Mouse (Mus musculus) left cerebral cortex, postnatal 10 days (tissue): Measurements from ENCODE around the gene Efhd1. TPM values are rescaled to one million over a fixed set of nuclear protein-coding genes. Genes with fewer than 3 reads are reported as not detected.

Source experiments
- DNase-seq, 2 experiments: peaks; one replicate each; pipeline ENCODE4 v3.0.0; 2021 to 2022; ENCODE audit warnings: low spot score in 2 of 2, mixed read lengths in 1 of 2; ENCODE audit errors: extremely low spot score in 1 of 2
- intact Hi-C: fragments of 180-260 bp; cut with DNase I; formaldehyde crosslinking; loops from one replicate; pipeline ENCODE4 v1.15.1; 2025
- total RNA-seq, 2 experiments: library from RNA; stranded (reverse); gene quantifications; 2 replicates each; pipeline ENCODE4 v1.2.3; 2021

Gene Efhd1
- total RNA-seq, 2 experiments from 2014 or later, result 6.0 to 7.0 TPM

GRCm38 (mm10) chr1:87265200-87265599, 1.0 kb downstream of the Efhd1 start:
- intact Hi-C loops, result no loop called here
- no peak for DNase-seq

DNA sequence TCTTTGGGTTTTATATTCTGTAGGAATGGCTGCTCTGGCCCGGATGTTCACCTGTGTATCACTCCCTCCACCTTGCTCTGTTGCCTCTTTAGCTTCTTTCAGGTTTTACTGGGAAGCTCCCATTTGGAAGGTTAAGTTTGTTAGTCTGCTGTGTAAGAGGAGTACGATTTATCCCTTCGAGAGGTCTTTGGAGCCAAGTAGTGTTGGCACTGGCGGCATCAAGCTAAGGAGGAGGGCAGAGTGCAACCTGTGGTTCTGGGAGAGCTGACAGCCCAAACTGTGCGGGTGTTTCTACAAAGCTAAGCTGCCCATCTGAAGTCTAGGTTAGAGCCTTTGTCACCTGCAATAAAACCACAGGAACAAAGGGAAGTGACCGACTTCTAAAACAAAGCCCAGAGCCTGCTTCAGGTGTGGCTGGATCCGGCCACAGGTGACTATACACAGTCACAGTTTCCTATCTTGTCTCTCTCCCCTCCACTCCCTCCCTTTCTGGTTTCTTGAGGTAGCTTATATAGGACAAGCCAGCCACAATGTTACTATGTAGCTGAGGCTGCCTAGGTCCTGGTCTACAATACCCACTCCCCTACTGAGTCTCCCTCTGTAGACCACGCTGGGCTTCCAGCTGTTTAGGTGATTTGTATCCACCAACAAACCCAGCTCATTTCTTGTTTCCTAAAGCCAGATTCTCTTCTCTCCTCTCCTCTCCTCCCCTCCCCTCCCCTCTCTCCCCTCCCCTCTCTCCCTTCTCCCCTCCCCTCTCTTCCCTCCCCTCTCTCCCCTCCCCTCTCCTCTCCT, 2.3 kb downstream of the Efhd1 start:
- intact Hi-C loops, result no loop called here
- DNase-seq, result no peak

- intact Hi-C loops, result no loop called here
- no peak for DNase-seq
Measured at GRCm38 (mm10) chr1:87270204-87270603, 6.0 kb downstream of the Efhd1 start.

GRCm38 (mm10) chr1:87270641-87271467, 6.7 kb downstream of the Efhd1 start:
- intact Hi-C loops, result no loop called here
- DNase-seq, result peak in 1 of 2 experiments; percentile 21

DNA sequence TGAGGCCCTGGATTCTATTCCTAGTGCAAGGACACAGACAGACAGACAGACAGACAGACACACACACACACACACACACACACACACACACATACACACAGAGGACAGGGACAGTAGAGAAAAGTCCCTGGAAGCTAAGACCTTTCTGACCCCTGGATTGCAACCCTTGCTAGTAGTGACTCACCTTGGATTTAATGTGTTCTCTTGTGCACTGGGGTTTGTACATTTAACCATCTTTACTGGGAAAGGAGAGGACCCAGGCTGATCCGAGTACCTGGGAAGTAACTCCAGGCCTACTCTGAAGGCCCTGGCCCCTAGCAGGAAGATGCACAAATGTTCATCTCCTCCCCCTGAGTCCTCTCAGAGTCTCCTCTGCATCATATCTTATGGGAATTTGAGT, 7.4 kb downstream of the Efhd1 start:
- no peak for DNase-seq
- intact Hi-C loops, result no loop called here

DNA sequence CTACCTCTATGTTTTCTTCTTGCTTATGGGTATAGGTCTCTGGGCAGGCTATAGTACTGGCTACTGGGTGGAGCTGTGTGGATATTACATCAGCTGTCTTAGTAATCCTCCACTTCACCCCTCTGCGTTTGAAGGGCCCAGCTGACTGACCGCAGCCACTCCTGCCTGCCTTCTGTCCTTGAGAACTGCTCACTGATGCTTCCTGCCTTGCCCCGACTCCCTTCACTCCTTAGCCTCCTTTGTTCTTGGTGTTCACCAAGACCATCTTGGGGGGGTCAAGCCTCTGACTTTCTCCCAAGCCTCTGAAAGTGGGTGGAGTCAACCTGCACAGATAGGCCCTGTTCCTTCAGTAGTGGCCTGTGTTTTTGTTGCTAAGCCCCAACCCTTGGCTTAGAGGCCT, 8.3 kb downstream of the Efhd1 start:
- no peak for DNase-seq
- intact Hi-C loops, result no loop called here

DNA sequence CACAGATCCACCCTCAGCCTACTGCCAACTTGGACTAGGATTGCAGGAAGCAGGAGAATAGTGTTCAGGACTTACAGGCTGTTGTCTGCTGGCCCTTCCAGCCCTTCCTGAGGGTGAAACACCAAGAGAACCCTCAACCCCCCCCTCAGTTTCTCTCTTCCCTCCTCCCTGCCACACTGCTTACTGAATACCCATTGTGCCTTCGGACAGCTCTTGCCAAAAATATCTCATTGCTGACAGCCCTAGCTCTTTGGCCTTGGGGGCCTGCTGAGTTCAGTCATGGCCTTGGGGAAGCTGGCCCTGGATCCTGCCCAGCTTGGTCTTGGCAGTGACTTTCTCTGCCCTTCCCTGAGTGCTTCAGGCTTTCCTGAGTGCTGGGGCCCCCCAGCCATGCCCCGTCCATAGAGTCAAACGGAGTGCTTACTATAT, 9.4 kb downstream of the Efhd1 start:
- DNase-seq, result no peak
- intact Hi-C loops, result no loop called here

- intact Hi-C loops, result no loop called here
- no peak for DNase-seq
Measured at GRCm38 (mm10) chr1:87274134-87274533, 10.0 kb downstream of the Efhd1 start.

DNA sequence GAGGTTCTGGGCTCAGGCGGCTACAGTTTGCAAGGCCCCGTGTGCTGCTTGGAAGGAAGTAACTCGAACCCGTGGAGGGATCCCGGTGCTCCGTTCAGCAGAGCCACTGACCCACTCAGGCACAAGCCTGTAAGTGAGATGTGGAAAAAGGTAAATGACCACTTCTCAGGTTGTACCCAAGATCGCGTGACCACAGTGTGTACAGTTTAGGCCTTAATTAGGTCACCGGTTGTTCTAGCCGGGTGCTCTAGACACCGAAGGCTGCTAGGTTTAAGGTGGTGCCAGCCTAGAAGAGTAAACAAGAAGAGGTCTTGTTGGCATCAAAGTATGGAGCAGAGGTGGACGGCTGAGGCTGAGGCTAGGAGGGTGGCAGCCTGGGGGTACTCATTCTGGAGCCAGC, 11.0 kb downstream of the Efhd1 start:
- intact Hi-C loops, result no loop called here

GRCm38 (mm10) chr1:87276056-87276455, 11.9 kb downstream of the Efhd1 start:
- DNase-seq, result no peak
- intact Hi-C loops, result no loop called here

More for the DNA sequence above, 11.0 kb downstream of the Efhd1 start:
- DNase-seq, result no peak

DNA sequence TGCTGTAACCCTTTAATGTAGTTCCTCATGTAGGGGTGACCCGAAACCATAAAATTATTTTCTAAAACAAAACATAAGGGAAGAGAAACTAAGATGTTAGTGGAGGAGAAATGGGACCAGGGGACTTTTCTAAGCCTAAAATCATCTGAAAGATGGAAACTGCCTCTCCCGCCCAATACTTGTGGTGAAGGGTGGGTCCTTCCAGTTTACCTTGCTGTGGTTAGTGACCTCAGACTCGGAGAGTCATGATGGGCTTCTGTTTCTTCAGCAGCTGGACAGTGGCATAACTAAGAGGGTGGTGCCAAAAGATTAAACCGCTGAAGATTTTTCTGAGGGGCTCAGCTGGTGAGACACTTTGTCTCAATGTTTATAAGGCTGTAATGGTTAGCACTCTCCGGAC, 16.1 kb downstream of the Efhd1 start:
- no peak for DNase-seq
- intact Hi-C loops, result no loop called here

DNA sequence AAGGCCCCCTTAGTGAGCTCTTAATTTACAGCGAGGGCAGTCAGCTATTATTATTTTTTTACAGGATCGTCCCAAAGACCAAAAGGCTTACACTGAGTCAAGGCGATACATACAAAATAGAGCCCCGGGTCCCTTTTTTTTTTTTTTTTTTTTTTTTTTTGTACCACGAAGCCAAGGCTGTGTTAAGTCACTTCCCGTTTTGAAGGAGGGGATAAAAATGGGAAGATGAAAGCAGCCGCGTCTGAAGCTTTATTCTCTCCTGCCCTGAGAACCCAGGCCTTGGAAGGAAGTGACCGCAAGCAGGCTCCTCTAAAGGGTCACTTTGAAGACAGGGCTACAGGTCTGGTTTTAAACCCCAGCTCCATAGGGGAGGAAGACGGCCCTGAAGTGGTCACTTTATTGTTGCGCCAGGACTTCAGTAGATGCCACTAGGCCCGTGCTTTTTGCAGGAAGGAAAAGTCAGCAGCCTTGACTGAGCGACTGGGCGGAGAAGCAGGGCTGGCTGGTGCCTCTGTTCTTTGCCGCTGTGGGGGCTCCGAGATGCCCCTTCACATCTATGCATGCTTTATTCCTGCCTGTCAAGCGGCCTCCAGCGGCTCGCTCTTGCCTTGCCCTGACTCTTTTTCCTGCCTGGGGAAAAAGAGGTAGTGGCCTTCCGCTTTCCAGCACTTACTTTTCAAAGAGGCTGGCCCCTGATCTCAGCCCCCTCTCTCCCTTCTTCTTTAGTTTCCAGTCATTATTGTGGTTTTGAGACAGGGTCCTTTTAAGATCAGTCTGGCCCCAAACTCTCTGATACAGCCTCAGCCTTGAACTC, 17.6 kb downstream of the Efhd1 start:
- DNase-seq, result no peak
- intact Hi-C loops, result no loop called here

DNA sequence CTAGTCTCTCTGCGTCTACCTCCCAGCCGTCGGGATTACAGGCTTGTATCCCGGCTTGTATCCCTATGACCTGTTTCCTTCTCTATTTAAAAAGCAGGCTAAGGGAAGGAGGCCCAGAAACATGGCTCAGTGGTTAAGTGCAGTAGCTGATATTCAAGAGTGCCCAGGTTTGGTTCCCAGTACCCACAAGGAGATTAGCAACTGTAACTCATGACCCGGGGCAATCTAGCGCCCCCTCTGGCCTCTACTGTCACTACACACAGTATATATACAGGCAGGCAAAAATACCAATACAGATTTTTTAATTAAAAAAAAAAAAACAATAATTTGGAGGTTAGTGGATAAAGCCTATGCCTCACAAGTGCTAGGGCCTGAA, 18.2 kb downstream of the Efhd1 start:
- no peak for DNase-seq
- intact Hi-C loops, result no loop called here

- DNase-seq, result no peak
- intact Hi-C loops, result no loop called here
Measured at GRCm38 (mm10) chr1:87283410-87283960, 19.3 kb downstream of the Efhd1 start.

DNA sequence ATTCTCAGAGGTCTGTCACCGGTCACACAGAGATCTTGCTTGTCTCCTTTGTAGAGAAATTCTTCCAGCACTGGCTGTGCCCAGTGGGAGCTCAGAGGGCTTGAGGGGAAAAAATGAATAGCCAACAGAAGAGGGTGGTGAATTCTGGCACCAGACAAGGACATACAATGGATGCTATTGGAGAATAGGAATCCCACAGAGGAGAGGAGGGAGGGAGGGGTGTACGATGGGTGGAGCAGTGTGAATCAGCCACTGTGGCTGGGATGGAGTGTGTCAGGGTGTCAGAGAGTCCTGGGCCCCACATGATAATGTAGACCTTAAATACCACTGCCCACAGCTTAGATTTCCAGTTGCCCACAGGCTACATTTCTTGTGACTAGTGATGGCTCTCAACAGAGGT, 22.9 kb downstream of the Efhd1 start:
- intact Hi-C loops, result no loop called here
- DNase-seq, result no peak

DNA sequence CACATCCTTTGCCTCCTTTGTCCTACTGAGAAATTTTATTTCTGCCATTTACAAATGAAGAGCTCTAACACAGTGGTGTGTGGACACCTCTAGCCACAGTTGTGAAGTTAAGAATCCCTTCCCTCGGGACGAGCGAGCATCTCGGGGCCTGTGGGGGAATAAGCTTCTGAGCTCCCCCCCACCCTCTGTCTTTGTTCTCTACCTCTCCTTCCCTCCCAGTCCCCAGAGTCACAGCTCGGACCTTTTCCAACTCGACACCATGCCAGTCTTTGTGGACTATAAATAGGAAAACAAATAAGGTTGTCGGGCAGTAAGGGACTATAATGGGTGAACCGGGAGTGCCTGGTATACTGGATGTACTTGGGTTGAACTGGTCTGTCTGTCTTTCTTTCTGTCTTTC, 27.3 kb downstream of the Efhd1 start:
- DNase-seq, result no peak
- intact Hi-C loops, result no loop called here

GRCm38 (mm10) chr1:87292420-87293190, 28.4 kb downstream of the Efhd1 start:
- peak; percentile 52 to 64 for DNase-seq
- intact Hi-C loops, result loop anchor here (2.0 kb wide), 1 partner anchor 46 kb away; no protein-coding TSS in a partner anchor

GRCm38 (mm10) chr1:87294063-87294710, 30.0 kb downstream of the Efhd1 start:
- intact Hi-C loops, result no loop called here
- DNase-seq, result no peak
